Mouse (Mus musculus) urinary bladder, postnatal 36 days (tissue): ENCODE data around the gene Ctsl.

Source experiments
- DNase-seq, 2 experiments: peaks; one replicate each; pipeline ENCODE4 v3.0.0; 2022; ENCODE audit warnings: low spot score in 2 of 2, mixed read lengths in 1 of 2

Ctsl gene

GRCm38 (mm10) chr13:64312024-64312915, 58.4 kb downstream of the Ctsl start, which contains the start of gene Aaed1:
TSS of gene Aaed1 (minus strand) at chr13:64312710.
- DNase-seq, result peak; percentile 89 to 92

GRCm38 (mm10) chr13:64311266-64311665, 59.4 kb downstream of the Ctsl start:
- DNase-seq, result no peak

- DNase-seq, result no peak
Observed at GRCm38 (mm10) chr13:64310585-64310984, 60.1 kb downstream of the Ctsl start.

- DNase-seq, result no peak
Observed at GRCm38 (mm10) chr13:64309842-64310241, 60.8 kb downstream of the Ctsl start.
